Mouse (Mus musculus): ENCODE measurements at regions not wholly inside any gene's neighbourhood (a gene's known extent, or its start where the extent isn't known, plus 50 kb on each side); places are given as distances from the start of the nearest gene placed in this dataset.
"Not testable (repeated sequence)": the region's sequence is repeated elsewhere in the genome, so short reads cannot be mapped to it uniquely, and the experiment has no call there.

DNA sequence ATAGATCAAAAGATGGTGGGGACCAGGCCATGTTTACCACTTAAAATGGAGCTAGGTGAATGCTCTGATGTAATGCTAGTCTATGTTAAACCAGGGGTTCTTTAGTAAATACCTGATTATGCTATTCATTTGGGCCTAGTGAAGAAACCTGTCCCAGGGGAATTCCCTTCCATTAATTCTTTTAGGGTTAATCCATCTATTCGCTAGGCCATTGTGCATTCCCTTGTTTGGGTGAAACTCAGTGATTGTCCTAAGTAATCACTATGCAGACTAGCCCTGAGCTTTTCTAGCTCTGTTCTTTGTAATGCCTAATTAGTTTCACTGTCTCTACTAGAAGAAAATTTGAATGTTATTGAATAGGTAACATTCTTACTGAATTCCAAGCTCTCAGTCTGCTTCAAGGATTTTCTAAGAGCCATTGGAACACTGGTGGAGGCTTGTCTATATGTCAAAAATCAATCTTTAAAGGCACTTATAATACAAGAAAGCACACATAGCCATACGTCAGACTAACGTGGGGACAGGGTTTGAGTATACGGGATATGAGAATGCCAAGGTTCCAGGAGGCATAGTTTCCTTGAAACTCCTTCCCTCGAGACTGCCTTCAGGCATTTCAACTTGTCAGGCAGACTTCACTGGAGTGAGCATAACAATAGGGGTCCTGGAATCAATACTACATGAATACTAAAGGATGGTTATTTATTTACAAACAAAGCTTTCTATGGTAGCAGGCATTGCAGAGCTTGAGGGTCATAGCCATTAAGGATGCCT, 266.9 kb upstream of the 4930578C19Rik start:
- POLR2A ChIA-PET = no interaction called here
- no peak for TF ChIP-seq CTCF (IDR thresholded peaks at IDR 0.05)
- H3K27me3 ChIP-seq = peaks cover 27% of the 10 kb centered on the region
- in situ Hi-C loops (cut with MboI; ENCODE audit: low pct_unique_long_range_greater_than_20kb) = no loop called here
- ATAC-seq (no peak), DNase-seq (ENCODE audit: low read depth, low spot score) (no peak)
- CTCF ChIA-PET = interaction anchor here (1.3 kb wide), 1 partner anchor 12 kb away, joined by 3 read pairs; no protein-coding TSS in a partner anchor

DNA sequence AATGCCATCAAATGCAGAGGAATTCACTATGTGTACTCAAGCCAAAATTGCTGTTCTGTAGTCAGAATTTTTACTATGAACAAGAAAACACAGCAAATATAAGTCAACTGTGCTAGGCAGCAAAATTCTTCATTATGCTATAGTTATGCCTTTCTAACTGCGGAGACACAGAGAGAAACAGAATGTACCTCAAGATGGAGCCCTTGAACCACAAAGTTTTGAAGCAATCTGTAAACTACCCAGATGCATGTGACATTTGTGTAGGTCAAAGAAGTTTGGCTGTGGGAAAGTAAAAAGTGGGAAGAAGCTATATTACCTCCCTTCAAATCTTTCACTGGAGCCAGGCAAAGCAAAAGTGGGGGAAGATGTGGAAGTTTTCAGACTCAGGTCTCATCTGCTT, 226.0 kb upstream of the 4930578C19Rik start:
- CTCF ChIA-PET = no interaction called here
- peaks cover 45% of the 10 kb centered on the region for H3K27me3 ChIP-seq
- TF ChIP-seq CTCF (IDR thresholded peaks at IDR 0.05) = peak; percentile 37
- POLR2A ChIA-PET = interaction anchor here (0.7 kb wide), 1 partner anchor 21 kb away, joined by 3 read pairs; no protein-coding TSS in a partner anchor
- in situ Hi-C loops (cut with MboI; ENCODE audit: low pct_unique_long_range_greater_than_20kb) = no loop called here
- DNase-seq (ENCODE audit: low read depth, low spot score) (no peak), ATAC-seq (no peak)

DNA sequence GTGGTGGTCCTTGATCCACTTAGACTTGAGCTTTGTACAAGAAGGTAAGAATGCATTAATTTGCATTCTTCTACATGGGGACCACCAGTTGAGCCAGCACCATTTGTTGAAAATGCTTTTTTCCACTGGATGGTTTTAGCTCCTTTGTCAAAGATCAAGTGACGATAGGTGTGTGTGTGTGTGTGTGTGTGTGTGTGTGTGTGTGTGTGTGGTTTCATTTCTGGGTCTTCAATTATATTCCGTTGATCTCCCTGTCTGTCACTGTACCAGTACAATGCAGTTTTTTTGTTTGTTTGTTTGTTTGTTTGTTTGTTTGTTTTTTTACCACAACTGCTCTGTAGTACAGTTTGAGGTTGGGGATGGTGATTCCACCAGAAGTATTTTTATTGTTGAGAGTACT, 206.1 kb upstream of the 4930578C19Rik start:
- in situ Hi-C loops (cut with MboI; ENCODE audit: low pct_unique_long_range_greater_than_20kb); POLR2A ChIA-PET; ATAC-seq; DNase-seq (ENCODE audit: low read depth, low spot score); CTCF ChIA-PET: not testable (repeated sequence)
- peaks cover 18% of the 10 kb centered on the region for H3K27me3 ChIP-seq

DNA sequence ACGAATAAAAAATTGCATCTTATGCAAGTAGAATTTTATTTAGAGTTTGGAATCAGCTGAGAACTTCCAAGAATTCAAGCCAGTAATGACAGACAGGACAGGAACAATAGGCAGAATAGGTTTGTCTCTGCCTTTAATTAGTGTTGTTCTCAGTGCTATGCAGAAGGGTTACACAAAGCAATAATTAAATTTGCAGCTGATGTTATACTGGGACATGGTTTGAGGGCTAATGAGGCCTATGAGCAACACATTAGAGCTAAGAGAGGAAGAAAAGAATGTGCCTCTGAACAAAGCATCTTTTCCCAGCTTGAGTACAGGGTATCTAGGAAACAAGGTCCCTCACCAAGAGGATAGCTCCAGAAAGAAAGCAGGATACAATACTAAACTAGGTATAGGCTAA, 201.9 kb upstream of the 4930578C19Rik start:
- no peak for DNase-seq (ENCODE audit: low read depth, low spot score)
- CTCF ChIA-PET = no interaction called here
- POLR2A ChIA-PET = no interaction called here
- in situ Hi-C loops (cut with MboI; ENCODE audit: low pct_unique_long_range_greater_than_20kb) = no loop called here
- peaks cover 31% of the 10 kb centered on the region for H3K27me3 ChIP-seq
- no peak for TF ChIP-seq CTCF (IDR thresholded peaks at IDR 0.05)
- ATAC-seq = no peak

DNA sequence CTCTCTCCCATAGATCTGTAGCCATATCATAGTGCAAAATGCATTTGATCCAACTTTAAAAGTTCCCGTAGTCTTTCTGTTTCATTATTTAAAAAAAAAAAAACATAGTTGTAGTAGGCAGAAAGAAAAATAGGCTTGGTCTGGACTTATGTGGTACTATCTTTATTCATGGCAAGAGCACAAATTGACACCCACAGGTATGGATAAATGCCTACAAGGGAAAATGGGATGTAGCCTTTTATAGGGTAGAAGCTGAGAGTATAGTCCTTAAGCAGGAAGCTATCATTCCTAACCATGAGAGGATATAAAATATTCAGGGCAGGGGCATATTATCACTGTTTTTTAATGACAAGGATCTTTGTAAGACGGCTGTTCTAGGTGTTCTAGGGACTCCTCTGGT, 157.4 kb upstream of the 4930578C19Rik start:
- TF ChIP-seq CTCF (IDR thresholded peaks at IDR 0.05) = no peak
- ChIA-PET CTCF (no interaction called here), POLR2A (no interaction called here)
- DNase-seq (ENCODE audit: low read depth, low spot score) (no peak), ATAC-seq (no peak)
- in situ Hi-C loops (cut with MboI; ENCODE audit: low pct_unique_long_range_greater_than_20kb) = no loop called here
- peaks cover 30% of the 10 kb centered on the region for H3K27me3 ChIP-seq

All from Patski (cell line).